Mouse (Mus musculus) erythroblast, embryonic 14.5 days (primary cell): Measurements from ENCODE around the gene Stx8.

ENCODE experiments used
- GATA1 ChIP-seq: IDR thresholded peaks from 2 replicates; pipeline ENCODE4 v1.6.1; 2012; ENCODE audit warnings: low read length, inconsistent platforms, mixed read lengths
- TAL1 ChIP-seq: IDR thresholded peaks from 3 replicates; pipeline ENCODE4 v1.6.1; 2012; ENCODE audit warnings: low read length, inconsistent platforms, mixed read lengths

GRCm38 (mm10) chr11:68164408-68164807 lies 198.4 kb downstream of the Stx8 start:
- TF ChIP-seq GATA1 (no peak), TAL1 (no peak)
